Mouse (Mus musculus) liver, embryonic 16.5 days (tissue): ENCODE measurements around the gene Il18rap. TPM values are rescaled to one million over a fixed set of nuclear protein-coding genes. Genes with fewer than 3 reads are reported as not detected.
"Not testable (repeated sequence)": the region's sequence is repeated elsewhere in the genome, so short reads cannot be mapped to it uniquely, and the experiment has no call there.

Experiments
- ATAC-seq: fragments of 200-750 bp; cut with Nextera tagmentation; 2 replicates; pipeline ENCODE4 v1.8.0; 2017; ENCODE audit warnings: low read depth, mild to moderate bottlenecking, moderate number of reproducible peaks, moderate library complexity
- H3K27ac ChIP-seq: fragments of 300-500 bp; sonication (generic); 2 replicates; pipeline ENCODE4 v1.5.1; 2014; ENCODE audit warnings: mild to moderate bottlenecking, low read length
- H3K27me3 ChIP-seq: fragments of 300-500 bp; sonication (generic); 2 replicates; pipeline ENCODE4 v1.6.1; 2014; ENCODE audit warnings: low read depth, low read length, mixed read lengths; ENCODE audit not compliant: control insufficient read depth, insufficient read depth
- H3K36me3 ChIP-seq: fragments of 300-500 bp; sonication (generic); 2 replicates; pipeline ENCODE4 v1.6.1; 2014; ENCODE audit warnings: mild to moderate bottlenecking; ENCODE audit not compliant: control insufficient read depth, insufficient read depth
- H3K4me1 ChIP-seq: fragments of 300-500 bp; sonication (generic); 2 replicates; pipeline ENCODE4 v1.6.1; 2014; ENCODE audit warnings: low read depth, low read length, mixed read lengths; ENCODE audit not compliant: control insufficient read depth
- H3K4me2 ChIP-seq: fragments of 300-500 bp; sonication (generic); 2 replicates; pipeline ENCODE4 v1.6.1; 2014; ENCODE audit warnings: low read depth, low read length, mixed read lengths
- H3K4me3 ChIP-seq: fragments of 300-500 bp; sonication (generic); 2 replicates; pipeline ENCODE4 v1.5.1; 2014; ENCODE audit warnings: low read depth, mild to moderate bottlenecking, low read length
- H3K9ac ChIP-seq: fragments of 300-500 bp; sonication (generic); 2 replicates; pipeline ENCODE4 v1.6.1; 2014; ENCODE audit warnings: low read depth, low read length
- H3K9me3 ChIP-seq: fragments of 300-500 bp; sonication (generic); replicated peaks from 2 replicates; pipeline ENCODE4 v1.6.1; 2016; ENCODE audit warnings: low read length; ENCODE audit not compliant: control insufficient read depth
- WGBS: fragments of 180-500 bp; shearing (Covaris S2); extraction: QIAGEN DNeasy Blood & Tissue Kit; methylation state at CpG from one replicate; pipeline ENCODE4 v1.1.7; 2014; ENCODE audit not compliant: insufficient replicate concordance; 5-methylcytosine and 5-hydroxymethylcytosine counted together
- polyA plus RNA-seq: library from polyadenylated mRNA; unstranded; fragments of >200 nt; fragmentation: Nextera tagmentation; extraction: Ambion mirVana; gene quantifications from 2 replicates; pipeline ENCODE4 v1.2.1, GENCODE M21; 2015

The Il18rap gene
- polyA plus RNA-seq, 1 experiment from 2014 or later = 1.8 TPM

GRCm38 (mm10) chr1:40580269-40580668, 65.1 kb downstream of the Il18rap start:
- Histone ChIP-seq H3K9me3 (no peaks in the 10 kb centered on the region), H3K27me3 (no peaks in the 10 kb centered on the region), H3K4me1 (no peaks in the 10 kb centered on the region), H3K4me2 (no peak overlapping the region), H3K4me3 (no peak overlapping the region), H3K27ac (no peak overlapping the region), H3K9ac (no peak overlapping the region), H3K36me3 (no peaks in the 10 kb centered on the region)
- WGBS = 62% methylated on average over 14 of the region's 14 CpGs
- ATAC-seq = no peak

- H3K27me3 ChIP-seq = no peaks in the 10 kb centered on the region
- H3K36me3 ChIP-seq = no peaks in the 10 kb centered on the region
- WGBS = 79% methylated on average over 5 of the region's 5 CpGs
- H3K4me2 ChIP-seq = no peak overlapping the region
- no peak overlapping the region for H3K27ac ChIP-seq
- ATAC-seq = no peak
- no peak overlapping the region for H3K9ac ChIP-seq
- no peaks in the 10 kb centered on the region for H3K9me3 ChIP-seq
- no peaks in the 10 kb centered on the region for H3K4me1 ChIP-seq
- H3K4me3 ChIP-seq = no peak overlapping the region
These were observed 71.6 kb downstream of the Il18rap start for GRCm38 (mm10) chr1:40586776-40587175.

- ATAC-seq = no peak
- WGBS = 65% methylated on average over 4 of the region's 4 CpGs
- no peaks in the 10 kb centered on the region for H3K4me1 ChIP-seq
These were observed 75.8 kb downstream of the Il18rap start for GRCm38 (mm10) chr1:40590931-40591330.

GRCm38 (mm10) chr1:40597822-40598221, 82.7 kb downstream of the Il18rap start:
- WGBS = 36% methylated on average over 5 of the region's 5 CpGs
- H3K4me3 ChIP-seq = no peak overlapping the region

More at GRCm38 (mm10) chr1:40590931-40591330, 75.8 kb downstream of the Il18rap start:
- Histone ChIP-seq H3K4me2 (no peak overlapping the region), H3K9ac (no peak overlapping the region), H3K36me3 (no peaks in the 10 kb centered on the region), H3K9me3 (no peaks in the 10 kb centered on the region), H3K4me3 (no peak overlapping the region), H3K27ac (no peak overlapping the region), H3K27me3 (no peaks in the 10 kb centered on the region)

GRCm38 (mm10) chr1:40599661-40600060, 84.5 kb downstream of the Il18rap start:
- H3K27me3 ChIP-seq, H3K4me3 ChIP-seq, H3K4me2 ChIP-seq, H3K9ac ChIP-seq, H3K36me3 ChIP-seq, ATAC-seq, H3K9me3 ChIP-seq, H3K4me1 ChIP-seq, H3K27ac ChIP-seq: not testable (repeated sequence)
- 68% methylated on average over 9 of the region's 9 CpGs for WGBS

More at GRCm38 (mm10) chr1:40597822-40598221, 82.7 kb downstream of the Il18rap start:
- Histone ChIP-seq H3K27ac (no peak overlapping the region), H3K27me3 (no peaks in the 10 kb centered on the region), H3K4me1 (no peaks in the 10 kb centered on the region), H3K4me2 (no peak overlapping the region), H3K9ac (no peak overlapping the region), H3K36me3 (no peaks in the 10 kb centered on the region), H3K9me3 (no peaks in the 10 kb centered on the region)
- no peak for ATAC-seq

GRCm38 (mm10) chr1:40600394-40601327, 85.5 kb downstream of the Il18rap start:
- H3K36me3 ChIP-seq = no peaks in the 10 kb centered on the region
- H3K4me3 ChIP-seq = no peak overlapping the region
- WGBS = 65% methylated on average over 25 of the region's 25 CpGs
- no peaks in the 10 kb centered on the region for H3K27me3 ChIP-seq
- H3K9me3 ChIP-seq = no peaks in the 10 kb centered on the region
- no peaks in the 10 kb centered on the region for H3K4me1 ChIP-seq
- ATAC-seq = no peak
- no peak overlapping the region for H3K9ac ChIP-seq
- H3K4me2 ChIP-seq = no peak overlapping the region
- no peak overlapping the region for H3K27ac ChIP-seq

Other genes starting within 250 kb of the Il18rap start
- gene Il1rl2, start 190.8 kb upstream of the Il18rap start, polyA plus RNA-seq = 1.2 and 1.5 TPM in 2 replicates
- 5.3 and 5.7 TPM in 2 replicates for gene Il1rl1, start 85.8 kb upstream of the Il18rap start, polyA plus RNA-seq
- gene Il18r1, start 49.8 kb upstream of the Il18rap start, polyA plus RNA-seq = 0.13 and 0.14 TPM in 2 replicates
- not detected in 2 replicates for gene Slc9a4, start 64.7 kb downstream of the Il18rap start, polyA plus RNA-seq
- gene Slc9a2, start 165.2 kb downstream of the Il18rap start, polyA plus RNA-seq = 0.01 and 0.11 TPM in 2 replicates